Mouse (Mus musculus) forebrain, embryonic 13.5 days (tissue): ENCODE data around the gene H2al2c. TPM values are rescaled to one million over a fixed set of nuclear protein-coding genes. Genes with fewer than 3 reads are reported as not detected.
"Not testable (repeated sequence)": the region's sequence is repeated elsewhere in the genome, so short reads cannot be mapped to it uniquely, and the experiment has no call there.

Experiments used
- ATAC-seq: fragments of 200-750 bp; cut with Nextera tagmentation; 2 replicates; pipeline ENCODE4 v1.8.0; 2017
- H3K27ac ChIP-seq: fragments of 300-500 bp; sonication (generic); 2 replicates; pipeline ENCODE4 v1.5.1; 2015; ENCODE audit warnings: inconsistent platforms, mild to moderate bottlenecking, moderate library complexity
- H3K27me3 ChIP-seq: fragments of 300-500 bp; sonication (generic); 2 replicates; pipeline ENCODE4 v1.6.1; 2015; ENCODE audit warnings: mild to moderate bottlenecking, inconsistent platforms
- H3K36me3 ChIP-seq: fragments of 300-500 bp; sonication (generic); 2 replicates; pipeline ENCODE4 v1.6.1; 2015; ENCODE audit warnings: mild to moderate bottlenecking, inconsistent platforms; ENCODE audit not compliant: poor library complexity, severe bottlenecking
- H3K4me1 ChIP-seq: fragments of 300-500 bp; sonication (generic); 2 replicates; pipeline ENCODE4 v1.6.1; 2015; ENCODE audit warnings: inconsistent platforms
- H3K4me2 ChIP-seq: fragments of 300-500 bp; sonication (generic); 2 replicates; pipeline ENCODE4 v1.6.1; 2015; ENCODE audit warnings: inconsistent platforms, mild to moderate bottlenecking, moderate library complexity
- H3K4me3 ChIP-seq: fragments of 300-500 bp; sonication (generic); 2 replicates; pipeline ENCODE4 v1.5.1; 2015; ENCODE audit warnings: mild to moderate bottlenecking, inconsistent platforms
- H3K9ac ChIP-seq: fragments of 300-500 bp; sonication (generic); 2 replicates; pipeline ENCODE4 v1.6.1; 2015; ENCODE audit warnings: mild to moderate bottlenecking, inconsistent platforms
- H3K9me3 ChIP-seq: fragments of 300-500 bp; sonication (generic); replicated peaks from 2 replicates; pipeline ENCODE4 v1.6.1; 2016; ENCODE audit warnings: inconsistent platforms
- WGBS: fragments of 180-500 bp; shearing (Covaris S2); methylation state at CpG from one replicate; pipeline ENCODE4 v1.1.7; 2015; 5-methylcytosine and 5-hydroxymethylcytosine counted together
- polyA plus RNA-seq: library from polyadenylated mRNA; unstranded; fragments of >200 nt; fragmentation: Nextera tagmentation; extraction: Ambion mirVana; gene quantifications from 2 replicates; pipeline ENCODE4 v1.2.1, GENCODE M21; 2015

Gene H2al2c
- not detected in 2 replicates for polyA plus RNA-seq

- H3K36me3 ChIP-seq, H3K9me3 ChIP-seq, H3K4me2 ChIP-seq, H3K4me1 ChIP-seq, H3K27ac ChIP-seq, H3K4me3 ChIP-seq, ATAC-seq, H3K9ac ChIP-seq, H3K27me3 ChIP-seq: not testable (repeated sequence)
- WGBS: no CpG with 5 or more reads among the region's 4 CpGs
Observed at GRCm38 (mm10) chrY:2598799-2599198, at the start of gene H2al2c. H2al2c (plus strand) TSS chrY:2599099.

Other genes with a start within 250 kb of the H2al2c start
- gene Sry, start 64.6 kb downstream of the H2al2c start, polyA plus RNA-seq: not detected in 2 replicates
- gene H2al2b, start 121.6 kb downstream of the H2al2c start, polyA plus RNA-seq: not detected in 2 replicates
- not detected in 2 replicates for gene Gm4064, start 197.1 kb downstream of the H2al2c start, polyA plus RNA-seq
- not detected in 2 replicates for gene Rbmy, start 231.6 kb downstream of the H2al2c start, polyA plus RNA-seq
- gene Gm10256, start 231.6 kb downstream of the H2al2c start, polyA plus RNA-seq: not detected in 2 replicates